Mouse (Mus musculus) forebrain, embryonic 14.5 days (tissue): ENCODE measurements at regions not wholly inside any gene's neighbourhood (a gene's known extent, or its start where the extent isn't known, plus 50 kb on each side); places are given as distances from the start of the nearest gene placed in this dataset.
A peak's percentile ranks its signal among the peaks of the same experiment; 100 is the strongest.

Experiments used
- ATAC-seq: fragments of 200-750 bp; cut with Nextera tagmentation; 2 replicates; pipeline ENCODE4 v1.8.0; 2017; ENCODE audit warnings: mild to moderate bottlenecking, moderate library complexity
- DNase-seq: peaks from one replicate; pipeline ENCODE4 v3.0.0-alpha.2; 2015; ENCODE audit warnings: low spot score
- H3K27ac ChIP-seq: fragments of 300-500 bp; sonication (generic); 2 replicates; pipeline ENCODE4 v1.5.1; 2014; ENCODE audit warnings: low read depth, mild to moderate bottlenecking, control low read depth, low read length, moderate library complexity
- H3K27me3 ChIP-seq: fragments of 300-500 bp; sonication (generic); replicated peaks from 2 replicates; pipeline ENCODE4 v1.6.1; 2014; ENCODE audit warnings: low read length, control low read depth, mixed read lengths; ENCODE audit not compliant: control insufficient read depth, insufficient read depth
- H3K36me3 ChIP-seq: fragments of 300-500 bp; sonication (generic); 2 replicates; pipeline ENCODE4 v1.6.1; 2014; ENCODE audit warnings: low read length, control low read depth; ENCODE audit not compliant: control insufficient read depth, insufficient read depth
- H3K4me1 ChIP-seq: fragments of 300-500 bp; sonication (generic); 2 replicates; pipeline ENCODE4 v1.6.1; 2014; ENCODE audit warnings: antibody characterized with exemption, low read length, control low read depth; ENCODE audit not compliant: control insufficient read depth, insufficient read depth
- H3K4me2 ChIP-seq: fragments of 300-500 bp; sonication (generic); 2 replicates; pipeline ENCODE4 v1.6.1; 2014; ENCODE audit warnings: mild to moderate bottlenecking, control low read depth, low read length
- H3K4me3 ChIP-seq: fragments of 300-500 bp; sonication (generic); 2 replicates; pipeline ENCODE4 v1.5.1; 2014; ENCODE audit warnings: low read depth, low read length, control low read depth
- H3K9ac ChIP-seq: fragments of 300-500 bp; sonication (generic); 2 replicates; pipeline ENCODE4 v1.6.1; 2014; ENCODE audit warnings: mild to moderate bottlenecking, low read length, control low read depth, moderate library complexity
- H3K9me3 ChIP-seq: fragments of 300-500 bp; sonication (generic); replicated peaks from 2 replicates; pipeline ENCODE4 v1.6.1; 2016; ENCODE audit warnings: low read length, control low read depth, mixed read lengths; ENCODE audit not compliant: control insufficient read depth
- WGBS: fragments of 180-500 bp; shearing (Covaris S2); extraction: QIAGEN DNeasy Blood & Tissue Kit; methylation state at CpG from one replicate; pipeline ENCODE4 v1.1.7; 2014; 5-methylcytosine and 5-hydroxymethylcytosine counted together

DNA sequence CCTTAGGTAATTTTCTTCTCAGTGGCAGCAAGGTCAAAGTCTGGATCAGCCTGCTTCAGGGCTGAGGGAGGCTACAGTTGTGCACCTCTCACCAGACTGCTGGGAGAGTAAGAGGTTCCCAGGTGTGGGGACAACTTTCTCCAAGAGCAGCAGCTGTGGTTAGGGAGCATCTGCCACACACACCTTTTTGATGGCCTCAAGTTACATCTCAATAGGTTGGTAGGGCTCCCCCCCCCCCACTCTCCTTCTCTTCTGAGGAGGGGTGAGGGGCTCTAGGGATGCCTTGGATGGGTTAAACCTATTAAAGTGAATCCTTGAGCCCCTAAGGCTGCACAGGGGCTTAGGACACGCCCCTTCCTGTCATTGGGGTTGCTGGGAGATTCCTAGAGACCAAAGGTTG is 94.7 kb upstream of the Ccnd1 start:
- H3K9ac ChIP-seq: no peak overlapping the region
- 58% methylated on average over 1 of the region's 1 CpGs for WGBS
- ATAC-seq (no peak), DNase-seq (no peak)
- no peak overlapping the region for H3K4me3 ChIP-seq
- no peaks in the 10 kb centered on the region for H3K9me3 ChIP-seq
- H3K4me2 ChIP-seq: no peak overlapping the region
- H3K27ac ChIP-seq: no peak overlapping the region
- H3K4me1 ChIP-seq: peaks cover 3% of the 10 kb centered on the region; the same call in 1 of the 2 replicates
- H3K36me3 ChIP-seq: no peaks in the 10 kb centered on the region
- no peaks in the 10 kb centered on the region; the same call in 1 of the 2 replicates for H3K27me3 ChIP-seq

DNA sequence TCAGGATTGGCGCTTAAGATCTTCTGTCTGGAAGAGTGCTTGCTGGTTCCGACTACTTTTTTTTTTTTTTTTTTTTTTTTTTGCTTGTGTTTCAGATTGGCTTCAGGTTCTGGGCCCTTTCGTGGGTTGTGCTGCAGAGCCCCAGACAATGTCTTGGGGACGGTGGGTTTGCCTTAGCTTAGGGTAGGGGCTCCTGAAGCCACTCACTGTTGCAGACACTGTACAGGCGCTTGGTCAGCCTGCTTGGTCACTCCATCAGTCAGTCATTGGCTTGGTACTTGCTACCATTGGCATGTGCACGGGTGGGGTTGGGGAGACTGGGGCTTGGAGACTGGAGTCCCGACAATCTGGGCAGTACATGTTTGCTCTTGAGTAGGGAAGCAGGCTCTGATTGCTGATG is 91.5 kb upstream of the Ccnd1 start:
- no peaks in the 10 kb centered on the region for H3K9me3 ChIP-seq
- WGBS: 9% methylated on average over 7 of the region's 7 CpGs
- no peak overlapping the region for H3K9ac ChIP-seq
- no peaks in the 10 kb centered on the region for H3K36me3 ChIP-seq
- H3K4me3 ChIP-seq: peak overlapping the region; percentile 28
- H3K27ac ChIP-seq: no peak overlapping the region
- peak overlapping the region; percentile 73 for H3K4me2 ChIP-seq
- peaks cover 3% of the 10 kb centered on the region; the same call in 1 of the 2 replicates for H3K4me1 ChIP-seq
- H3K27me3 ChIP-seq: no peaks in the 10 kb centered on the region; the same call in 1 of the 2 replicates
- DNase-seq: no peak
- peak; percentile 19; the same call in 1 of the 2 replicates for ATAC-seq

DNA sequence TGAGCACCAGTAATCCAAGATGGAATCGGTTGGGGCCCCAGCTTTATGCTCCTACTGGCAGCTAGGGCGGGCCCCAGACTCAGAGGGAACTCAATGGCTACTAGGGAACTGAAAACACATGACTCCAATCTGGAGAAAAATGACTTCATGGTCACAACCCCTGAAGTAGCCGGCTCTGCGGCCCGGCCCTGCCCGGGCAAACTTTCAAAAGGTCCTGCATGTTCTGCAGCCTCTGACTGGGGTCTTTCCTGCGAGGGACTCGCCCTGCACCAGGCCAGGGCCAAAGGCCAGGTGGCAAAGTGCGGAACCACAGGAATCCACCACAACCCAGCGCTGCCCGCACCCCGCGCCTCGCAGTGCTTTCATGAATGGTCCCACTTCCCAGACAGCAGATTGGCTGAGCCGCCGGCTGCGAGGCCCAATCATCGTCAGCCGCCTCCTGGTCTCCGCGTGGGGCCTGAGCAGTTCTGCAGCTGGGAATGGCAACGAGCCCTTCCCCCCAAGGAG is 91.0 kb upstream of the Ccnd1 start:
- H3K9me3 ChIP-seq: no peaks in the 10 kb centered on the region
- peak overlapping the region; percentile 73 for H3K4me2 ChIP-seq
- DNase-seq (peak; percentile 93), ATAC-seq (peak; percentile 99)
- H3K36me3 ChIP-seq: no peaks in the 10 kb centered on the region
- peaks cover 3% of the 10 kb centered on the region; the same call in 1 of the 2 replicates for H3K4me1 ChIP-seq
- peak overlapping the region; percentile 28 for H3K4me3 ChIP-seq
- WGBS: 1% methylated on average over 22 of the region's 22 CpGs
- peak overlapping the region; percentile 47 for H3K9ac ChIP-seq
- no peaks in the 10 kb centered on the region; the same call in 1 of the 2 replicates for H3K27me3 ChIP-seq
- 0 out of 2 replicates have a peak overlapping the region, but pooled peaks have one; percentile 21 for H3K27ac ChIP-seq

DNA sequence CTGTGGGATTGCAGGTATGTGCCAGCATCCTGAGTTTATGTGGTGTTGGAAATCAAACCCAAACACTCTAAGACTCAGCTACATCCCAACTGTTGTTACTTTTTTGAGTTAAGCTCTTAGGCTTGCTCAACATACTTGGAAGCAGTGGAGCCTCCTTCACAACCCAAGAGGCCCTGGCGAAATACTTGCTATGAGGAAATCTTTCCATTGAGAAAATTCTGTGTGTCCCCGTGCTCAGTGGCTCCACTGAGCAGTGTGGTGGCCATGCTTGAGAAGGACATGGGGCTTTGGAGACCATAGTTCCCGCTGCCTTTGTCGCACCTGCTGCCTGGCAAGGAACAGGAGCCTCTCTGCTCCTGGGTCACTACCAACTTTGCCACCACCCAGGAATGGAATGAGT is 89.9 kb upstream of the Ccnd1 start:
- H3K27ac ChIP-seq: no peak overlapping the region
- H3K27me3 ChIP-seq: no peaks in the 10 kb centered on the region; the same call in 1 of the 2 replicates
- no peaks in the 10 kb centered on the region for H3K9me3 ChIP-seq
- H3K4me1 ChIP-seq: peaks cover 3% of the 10 kb centered on the region; the same call in 1 of the 2 replicates
- H3K36me3 ChIP-seq: no peaks in the 10 kb centered on the region
- no peak overlapping the region for H3K4me2 ChIP-seq
- DNase-seq (no peak), ATAC-seq (no peak)
- no peak overlapping the region for H3K9ac ChIP-seq
- no peak overlapping the region for H3K4me3 ChIP-seq
- WGBS: 86% methylated on average over 4 of the region's 4 CpGs

DNA sequence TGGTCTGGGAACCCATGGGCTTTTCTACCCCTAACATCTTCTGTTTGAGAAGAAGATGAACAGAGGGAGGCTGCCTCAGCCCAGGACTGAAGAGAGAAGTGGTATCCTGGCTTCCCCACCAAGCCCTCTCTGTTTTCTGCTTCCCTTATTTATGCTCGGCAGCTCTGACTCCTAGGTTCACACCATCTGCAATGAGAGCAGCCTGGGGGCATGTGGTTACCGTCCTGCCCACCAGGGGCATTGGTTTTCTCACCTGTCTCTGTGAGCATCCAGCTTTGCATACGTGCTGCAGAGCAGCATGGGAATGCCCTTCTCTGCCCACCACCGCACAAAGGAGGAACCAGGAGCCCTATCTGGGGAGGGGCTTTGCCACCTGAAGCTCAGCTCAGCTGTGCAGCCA is 89.4 kb upstream of the Ccnd1 start:
- peaks cover 3% of the 10 kb centered on the region; the same call in 1 of the 2 replicates for H3K4me1 ChIP-seq
- no peak for DNase-seq
- no peaks in the 10 kb centered on the region for H3K9me3 ChIP-seq
- H3K4me2 ChIP-seq: no peak overlapping the region
- H3K36me3 ChIP-seq: no peaks in the 10 kb centered on the region
- no peak overlapping the region for H3K4me3 ChIP-seq
- H3K27ac ChIP-seq: no peak overlapping the region
- WGBS: 48% methylated on average over 4 of the region's 4 CpGs
- no peak for ATAC-seq
- no peak overlapping the region for H3K9ac ChIP-seq
- H3K27me3 ChIP-seq: no peaks in the 10 kb centered on the region; the same call in 1 of the 2 replicates

DNA sequence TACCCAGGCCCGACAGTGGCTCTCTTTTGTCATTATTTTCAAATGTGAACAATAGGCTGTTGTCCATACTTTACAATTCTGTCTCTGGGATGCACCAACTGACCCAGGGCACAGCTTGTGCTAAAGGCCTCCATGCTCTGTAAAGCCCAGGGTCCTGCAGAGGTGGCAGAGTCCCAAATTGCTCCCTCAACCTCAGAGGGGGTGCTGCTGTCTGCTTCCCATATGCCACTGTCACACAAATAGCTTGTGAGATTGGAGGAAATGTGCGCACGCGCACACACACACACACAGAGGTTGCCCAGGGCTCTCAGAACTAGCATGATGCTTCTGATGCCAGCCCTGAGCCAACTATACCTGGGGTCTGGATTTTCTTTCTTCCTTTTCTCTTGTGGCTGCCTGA is 87.3 kb upstream of the Ccnd1 start:
- ATAC-seq (no peak), DNase-seq (no peak)
- H3K9me3 ChIP-seq: no peaks in the 10 kb centered on the region
- no peak overlapping the region for H3K4me2 ChIP-seq
- no peak overlapping the region for H3K4me3 ChIP-seq
- peaks cover 3% of the 10 kb centered on the region; the same call in 1 of the 2 replicates for H3K4me1 ChIP-seq
- no peaks in the 10 kb centered on the region; the same call in 1 of the 2 replicates for H3K27me3 ChIP-seq
- H3K9ac ChIP-seq: no peak overlapping the region
- no peaks in the 10 kb centered on the region for H3K36me3 ChIP-seq
- WGBS: 75% methylated on average over 4 of the region's 4 CpGs
- no peak overlapping the region for H3K27ac ChIP-seq

DNA sequence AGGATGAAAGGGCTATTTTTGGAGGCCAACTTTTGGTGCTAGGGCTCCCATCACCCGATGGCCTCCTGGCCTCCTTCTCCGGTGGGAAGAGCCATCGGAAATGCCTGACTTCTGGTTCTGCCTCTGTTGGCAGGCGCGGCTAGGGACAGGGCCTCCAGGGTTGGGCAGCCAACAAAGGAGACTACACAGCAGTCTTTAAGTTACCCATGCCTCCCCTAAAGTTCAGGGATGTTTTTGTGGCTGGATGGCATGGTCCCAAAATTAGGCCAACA is 86.2 kb upstream of the Ccnd1 start:
- ATAC-seq (no peak), DNase-seq (no peak)
- Histone ChIP-seq H3K27me3 (no peaks in the 10 kb centered on the region; the same call in 1 of the 2 replicates), H3K4me3 (no peak overlapping the region), H3K4me1 (peaks cover 3% of the 10 kb centered on the region; the same call in 1 of the 2 replicates), H3K9ac (no peak overlapping the region), H3K4me2 (no peak overlapping the region), H3K36me3 (no peaks in the 10 kb centered on the region), H3K9me3 (no peaks in the 10 kb centered on the region), H3K27ac (no peak overlapping the region)
- 93% methylated on average over 5 of the region's 5 CpGs for WGBS

DNA sequence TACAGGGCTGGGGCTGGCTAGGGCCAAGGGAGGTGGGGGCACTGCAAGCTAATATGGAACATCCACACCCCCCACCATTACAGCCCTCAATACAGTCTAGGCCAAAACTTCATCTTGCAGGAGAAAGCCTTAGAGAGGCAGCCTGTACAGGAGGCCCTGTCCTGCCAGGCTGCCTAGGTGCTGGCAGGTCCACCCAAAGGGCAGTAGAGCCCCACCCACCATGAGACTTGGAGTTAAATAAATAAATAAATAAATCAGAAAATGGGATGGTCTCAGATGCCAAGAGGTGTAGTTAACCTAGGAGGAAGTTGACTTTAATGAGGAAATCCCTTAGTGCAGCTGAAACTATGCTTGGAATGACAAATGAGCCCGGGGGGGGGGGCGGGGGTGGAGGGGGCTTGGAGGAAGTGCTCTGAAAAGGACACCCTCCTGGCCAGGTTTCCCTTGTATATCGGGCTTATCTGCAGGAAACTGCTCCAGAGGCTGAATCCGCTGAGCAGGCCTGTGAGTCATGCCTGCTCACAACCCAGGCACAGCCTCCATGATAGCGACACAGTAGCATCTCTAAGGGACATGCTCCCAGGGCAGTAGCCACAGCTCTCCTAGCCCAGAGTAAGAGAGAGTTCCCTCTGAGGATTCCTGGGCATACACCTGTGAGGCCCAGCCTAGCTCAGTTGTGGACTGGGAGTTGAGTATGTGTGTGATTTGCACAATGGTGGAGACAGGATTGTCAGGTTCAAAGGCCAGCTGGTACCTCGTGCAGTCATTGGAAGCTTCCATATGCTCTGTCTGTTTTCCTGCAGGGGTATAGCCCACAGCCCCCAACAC is 85.7 kb upstream of the Ccnd1 start:
- Histone ChIP-seq H3K4me3 (no peak overlapping the region), H3K4me2 (no peak overlapping the region), H3K9ac (no peak overlapping the region), H3K36me3 (no peaks in the 10 kb centered on the region), H3K27ac (no peak overlapping the region), H3K9me3 (no peaks in the 10 kb centered on the region), H3K4me1 (peaks cover under 1% of the 10 kb centered on the region; the same call in 1 of the 2 replicates), H3K27me3 (no peaks in the 10 kb centered on the region; the same call in 1 of the 2 replicates)
- ATAC-seq (no peak), DNase-seq (no peak)
- 77% methylated on average over 6 of the region's 6 CpGs for WGBS

DNA sequence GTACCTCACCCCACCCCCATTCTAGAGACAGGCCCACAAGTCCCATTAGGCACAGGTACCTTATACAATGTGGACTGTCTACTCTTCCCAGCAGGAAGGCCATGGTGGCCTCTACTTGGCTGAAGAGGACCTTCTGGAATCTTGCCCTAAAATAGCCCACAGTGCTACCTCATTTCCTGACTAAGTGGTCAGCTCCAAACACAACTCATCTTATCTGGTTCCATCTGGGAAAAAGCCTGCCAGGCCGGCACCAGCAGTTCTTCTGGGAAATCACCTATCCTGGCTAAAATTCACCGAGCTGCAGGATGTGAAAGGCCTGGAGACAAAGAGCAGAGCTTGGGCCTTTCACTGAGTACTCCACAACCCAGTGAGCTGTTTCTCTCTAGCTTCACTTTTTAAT is 84.9 kb upstream of the Ccnd1 start:
- Histone ChIP-seq H3K4me1 (no peaks in the 10 kb centered on the region), H3K36me3 (no peaks in the 10 kb centered on the region), H3K27ac (no peak overlapping the region), H3K9me3 (no peaks in the 10 kb centered on the region), H3K9ac (no peak overlapping the region), H3K4me3 (no peak overlapping the region), H3K4me2 (no peak overlapping the region), H3K27me3 (no peaks in the 10 kb centered on the region)
- WGBS: 84% methylated on average over 2 of the region's 2 CpGs
- ATAC-seq (no peak), DNase-seq (no peak)
